Mouse (Mus musculus): ENCODE measurements around the gene Lsm10.

DNA sequence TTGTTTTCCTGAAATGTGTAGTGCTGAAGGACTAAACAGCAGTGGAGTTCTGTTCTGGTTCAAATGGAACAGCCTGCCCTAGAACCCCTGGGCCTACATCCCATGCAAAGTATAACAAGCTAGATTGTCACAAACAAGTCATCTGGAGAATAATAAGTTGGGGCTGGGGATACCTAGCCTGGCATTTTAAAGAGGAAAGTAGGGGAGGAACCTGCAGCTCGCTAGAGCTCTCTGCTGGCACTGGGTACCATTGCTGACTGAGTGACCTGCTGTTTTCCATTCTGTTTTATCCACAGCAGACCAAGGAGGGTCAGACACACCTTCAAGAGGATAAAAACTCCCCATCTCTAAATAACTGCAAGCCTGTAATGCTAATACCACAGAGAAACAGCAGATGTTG lies 33.6 kb upstream of the Lsm10 start:
- TF ChIP-seq CTCF (IDR thresholded peaks at IDR 0.05; ENCODE audit: borderline replicate concordance, insufficient read depth, low read depth, low read length) (no peak), POLR2A (IDR thresholded peaks at IDR 0.05; ENCODE audit: borderline replicate concordance, insufficient read depth, low read length) (no peak)
